Mouse (Mus musculus) urinary bladder, postnatal 4 days (tissue): ENCODE measurements around the gene Slc7a4.
"Not testable (repeated sequence)": the region's sequence is repeated elsewhere in the genome, so short reads cannot be mapped to it uniquely, and the experiment has no call there.

Source experiments
- DNase-seq, 2 experiments: peaks; one replicate each; pipeline ENCODE4 v3.0.0; 2021 to 2022; ENCODE audit warnings: low spot score in 2 of 2

The Slc7a4 gene

DNA sequence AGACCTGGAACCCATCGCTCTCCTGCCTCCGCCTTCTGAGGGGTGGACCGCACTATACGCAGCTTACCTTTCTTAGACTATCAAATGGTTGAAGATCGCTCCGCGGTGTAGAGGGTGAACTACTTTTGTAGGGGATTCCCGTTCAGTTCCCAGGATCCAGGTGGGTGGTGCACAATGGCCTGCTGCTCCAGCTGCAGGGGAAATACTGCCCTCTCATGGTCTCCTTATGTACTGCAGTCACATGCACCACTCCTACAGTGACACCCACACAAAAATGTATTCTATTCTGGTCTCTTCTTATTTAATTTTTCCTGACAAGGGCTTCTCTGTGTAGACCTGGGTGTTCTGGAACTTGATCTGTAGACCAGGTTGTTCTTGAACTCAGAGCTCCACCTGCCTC is at the start of gene Slc7a4:
Gene Slc7a4, minus strand, starts transcription at position 151 of the 400 bp plus-strand sequence.
- DNase-seq = no peak

DNA sequence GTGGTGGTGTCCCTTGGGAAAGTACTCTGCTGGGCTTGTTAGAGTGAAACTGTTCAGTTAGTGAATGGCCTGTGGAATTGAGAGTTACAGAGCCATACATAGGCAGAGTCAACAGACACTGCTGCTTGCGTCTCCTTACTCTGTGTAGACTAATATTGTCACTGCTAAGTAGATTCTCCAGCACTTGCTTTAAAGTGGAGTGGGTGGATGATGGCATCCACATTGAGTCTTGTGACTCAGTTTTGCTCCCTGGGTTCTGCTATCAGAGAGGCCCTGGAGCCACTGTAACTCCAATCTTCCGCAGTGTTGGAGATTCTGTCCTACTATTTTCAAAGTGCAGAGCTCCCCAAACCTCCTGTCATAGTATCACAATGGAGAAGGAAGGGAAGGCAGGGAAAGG is 49.6 kb upstream of the Slc7a4 start:
- DNase-seq = no peak

DNA sequence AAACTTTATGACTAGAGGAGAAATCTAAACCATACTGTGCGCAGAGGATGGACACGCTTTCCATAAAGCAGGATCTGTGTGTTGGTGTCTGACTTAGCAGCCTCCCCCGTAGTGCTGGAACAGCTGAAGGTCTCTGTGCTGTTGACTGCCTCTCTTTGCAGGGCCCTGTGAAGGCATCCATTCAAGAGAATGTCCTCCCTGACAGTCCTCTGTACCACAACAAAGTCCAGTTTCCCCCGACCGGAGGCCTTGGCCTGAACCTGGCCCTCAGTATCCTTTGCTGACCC is 43.2 kb upstream of the Slc7a4 start:
- no peak for DNase-seq

DNA sequence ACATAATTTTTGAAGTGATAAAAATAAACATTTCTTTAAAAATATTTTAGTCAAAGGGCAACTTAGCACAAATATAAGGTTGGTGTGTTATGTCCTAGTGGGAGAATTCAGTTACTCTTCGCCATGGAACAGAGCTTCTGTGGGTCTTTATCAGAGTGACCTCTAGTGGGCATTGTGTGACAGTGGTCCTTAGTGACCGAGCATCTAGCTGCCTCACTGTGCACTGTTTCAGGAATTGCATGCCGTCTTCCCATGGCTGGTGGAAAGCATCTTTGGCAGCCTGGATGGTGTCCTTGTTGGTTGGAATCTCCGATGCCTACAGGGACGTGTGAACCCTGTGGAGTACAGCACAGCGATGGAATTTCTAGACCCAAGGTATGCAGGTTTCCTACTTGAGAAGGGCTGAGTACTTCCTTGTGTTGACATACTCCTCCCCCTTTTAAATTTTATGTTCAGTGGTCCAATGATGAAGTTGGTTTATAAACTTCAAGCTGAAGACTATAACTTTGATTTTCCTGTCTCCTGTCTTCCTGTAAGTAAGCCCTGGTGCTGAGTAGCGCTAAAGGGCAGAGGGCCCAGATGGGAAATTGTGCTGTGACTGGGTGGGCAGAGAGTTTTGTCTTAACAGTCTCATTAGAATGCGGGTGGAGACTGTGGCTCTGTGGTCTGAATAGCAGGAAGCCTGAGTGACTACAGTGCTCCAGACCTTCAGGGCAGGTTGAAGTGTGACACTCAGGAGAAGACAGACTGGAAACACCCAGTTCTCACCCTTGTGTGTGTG is 42.7 kb upstream of the Slc7a4 start:
- DNase-seq = no peak

DNA sequence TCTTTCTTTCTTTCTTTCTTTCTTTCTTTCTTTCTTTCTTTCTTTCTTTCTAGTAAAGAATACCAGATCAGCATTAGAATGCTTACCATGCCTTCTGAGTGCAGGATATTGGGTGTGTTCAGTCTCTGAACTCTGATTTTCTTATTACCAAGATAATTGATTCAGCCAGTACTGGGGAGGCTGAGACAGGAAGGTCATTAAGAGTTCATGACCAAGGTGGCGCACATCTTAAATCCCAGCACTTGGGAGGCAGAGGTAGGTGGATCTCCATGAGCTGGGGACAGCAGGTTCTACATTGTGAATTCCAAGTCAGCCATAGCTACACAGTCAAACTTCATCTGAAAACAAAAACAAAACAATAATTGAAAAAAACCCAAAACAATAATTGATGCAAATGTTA is 38.9 kb upstream of the Slc7a4 start:
- DNase-seq = no peak

DNA sequence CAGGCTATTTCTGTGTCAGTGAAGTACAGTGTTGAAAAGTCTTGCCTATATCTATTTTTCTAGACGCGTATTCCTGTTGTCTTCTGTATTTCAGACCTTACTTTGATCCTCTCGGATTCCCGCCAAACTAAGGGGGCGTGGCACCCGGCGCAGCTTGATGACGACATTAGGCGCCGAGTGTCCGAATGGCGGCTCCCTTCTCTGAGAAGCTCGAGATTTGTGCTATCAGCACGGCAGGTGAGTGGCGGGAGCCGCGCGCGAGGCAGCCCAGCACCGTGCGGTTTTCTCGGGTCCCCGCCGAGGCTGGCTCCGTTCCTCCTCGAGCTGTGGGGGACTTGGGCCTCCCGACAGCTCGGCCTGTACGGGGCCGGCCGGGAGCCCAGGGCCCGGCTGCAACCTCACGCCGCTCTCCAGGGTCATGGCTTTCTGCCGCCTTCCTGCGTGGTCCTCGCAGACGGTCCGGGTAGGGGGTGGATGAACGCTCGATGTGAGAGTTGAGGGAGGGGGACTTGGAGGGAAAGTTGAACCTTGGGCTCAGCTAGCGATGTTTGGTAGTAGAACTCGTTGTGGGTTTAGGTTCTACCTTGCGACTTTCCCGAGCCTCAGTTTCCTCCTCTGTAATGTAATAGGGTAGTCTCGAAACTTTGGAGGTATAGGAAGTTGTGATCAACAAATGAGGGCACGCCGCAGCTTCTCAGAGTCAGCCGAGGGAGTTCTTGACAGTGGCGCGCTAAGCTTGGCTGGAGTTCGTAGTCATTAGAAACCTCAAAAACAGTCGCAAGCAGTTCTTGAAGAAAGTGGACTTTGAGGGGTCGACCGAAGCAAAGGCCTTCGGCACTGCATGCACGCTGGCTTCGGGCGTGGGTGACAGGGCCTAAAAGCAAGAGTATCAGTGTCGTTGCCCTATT is 36.4 kb upstream of the Slc7a4 start, which contains the start of gene Smpd4:
Gene Smpd4, plus strand, starts transcription at position 157 of the 908 bp plus-strand sequence.
- DNase-seq = peak; percentile 82 to 95

DNA sequence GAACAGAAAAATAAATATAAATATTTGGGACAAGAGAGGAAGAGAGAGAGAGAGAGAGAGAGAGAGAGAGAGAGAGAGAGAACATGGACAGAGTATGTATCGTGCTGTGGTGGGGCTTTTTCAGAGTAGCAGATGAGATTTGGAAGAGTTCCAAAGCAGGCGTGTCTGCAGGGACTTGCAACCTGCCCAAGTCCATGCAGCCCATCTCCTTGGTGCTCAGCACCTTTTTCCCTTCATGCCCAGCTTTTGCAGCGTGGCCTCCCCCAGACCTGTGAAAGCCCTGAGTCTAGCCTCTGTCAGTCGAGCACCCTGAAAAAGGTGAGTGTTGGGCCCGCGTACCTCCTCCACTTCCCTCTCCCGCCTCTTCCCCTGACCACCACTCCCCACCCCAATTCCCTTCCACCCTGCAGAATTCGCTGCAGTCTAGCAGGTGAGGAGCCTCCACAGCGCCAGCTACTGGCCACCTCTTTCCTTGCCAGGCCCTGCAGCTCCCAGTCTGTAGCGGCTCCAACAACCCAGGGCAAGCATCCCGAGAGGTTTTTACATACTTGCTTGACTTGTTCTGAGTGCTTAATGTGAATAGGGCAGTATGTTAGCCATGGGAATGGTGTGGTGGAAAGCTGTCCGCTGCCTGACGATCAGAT is 35.0 kb upstream of the Slc7a4 start:
- peak in 1 of 2 experiments; percentile 30 for DNase-seq

DNA sequence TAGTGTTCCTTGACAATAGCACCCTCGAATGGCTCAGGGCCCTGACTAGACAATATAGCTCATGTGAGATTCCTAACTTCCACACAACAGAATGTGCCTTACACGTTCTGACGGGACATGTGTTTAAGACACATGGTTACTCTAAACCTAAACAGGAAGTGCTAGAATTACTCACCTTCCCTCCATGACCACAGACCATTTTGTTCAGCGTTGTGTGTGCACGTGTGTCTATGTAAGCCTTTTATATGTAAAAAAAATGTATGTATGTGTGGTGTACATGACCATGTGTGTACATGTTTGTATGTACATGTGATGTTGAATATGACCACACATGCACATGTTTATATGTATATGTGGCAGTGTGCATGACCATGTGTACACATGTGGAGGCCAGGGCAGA is 33.2 kb upstream of the Slc7a4 start:
- DNase-seq = no peak

DNA sequence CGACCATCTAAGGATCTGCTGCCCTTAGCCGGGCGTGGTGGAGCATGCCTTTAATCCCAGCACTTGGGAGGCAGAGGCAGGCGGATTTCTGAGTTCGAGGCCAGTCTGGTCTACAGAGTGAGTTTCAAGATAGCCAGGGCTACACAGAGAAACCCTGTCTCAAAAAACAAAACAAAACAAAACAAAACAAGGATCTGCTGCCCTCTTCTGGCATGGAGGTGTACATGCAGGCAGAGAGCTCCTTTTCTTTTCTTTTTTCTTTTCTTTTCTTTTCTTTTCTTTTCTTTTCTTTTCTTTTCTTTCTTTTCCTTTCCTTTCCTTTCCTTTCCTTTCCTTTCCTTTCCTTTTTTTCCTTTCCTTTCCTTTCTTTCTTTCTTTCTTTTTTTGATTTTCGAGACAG is 31.7 kb upstream of the Slc7a4 start:
- DNase-seq = not testable (repeated sequence)

DNA sequence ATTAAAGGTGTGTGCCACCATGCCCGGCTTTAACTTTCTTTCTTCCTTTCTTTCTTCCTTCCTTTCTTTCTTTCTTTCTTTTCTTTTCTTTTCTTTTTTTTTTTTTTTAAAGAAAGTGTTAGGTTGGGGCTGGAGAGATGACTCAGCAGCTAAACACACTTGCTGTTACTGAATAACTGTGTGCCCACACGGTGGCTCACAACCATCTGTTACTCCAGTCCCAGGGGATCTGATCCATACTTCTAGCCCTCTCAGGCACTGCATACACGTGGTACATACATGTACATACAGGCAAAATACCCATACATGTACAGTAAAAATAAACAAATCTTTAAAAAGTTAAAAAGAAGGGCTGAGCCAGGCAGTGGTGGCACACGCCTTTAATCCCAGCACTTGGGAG is 28.4 kb upstream of the Slc7a4 start:
- DNase-seq = no peak

DNA sequence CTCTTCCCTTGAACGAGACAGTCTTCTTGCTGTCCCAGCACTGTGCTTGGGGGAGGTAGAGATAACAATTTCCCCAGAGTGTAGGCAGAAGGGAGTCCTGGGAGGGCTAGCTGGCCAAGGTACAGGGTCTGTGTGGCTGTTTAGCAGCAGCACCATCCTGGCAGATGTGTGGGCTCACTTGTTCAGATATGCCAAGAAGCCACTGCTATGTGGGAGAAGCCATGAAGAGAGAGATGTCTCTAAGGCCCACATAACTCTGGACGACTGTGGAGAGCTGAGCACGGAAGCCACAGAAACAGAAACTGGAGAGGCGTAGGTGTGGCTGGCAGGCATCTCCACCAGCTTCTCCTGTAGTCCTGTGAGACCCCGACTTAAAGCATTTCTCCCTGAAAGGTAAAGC is 22.7 kb upstream of the Slc7a4 start:
- DNase-seq = no peak

DNA sequence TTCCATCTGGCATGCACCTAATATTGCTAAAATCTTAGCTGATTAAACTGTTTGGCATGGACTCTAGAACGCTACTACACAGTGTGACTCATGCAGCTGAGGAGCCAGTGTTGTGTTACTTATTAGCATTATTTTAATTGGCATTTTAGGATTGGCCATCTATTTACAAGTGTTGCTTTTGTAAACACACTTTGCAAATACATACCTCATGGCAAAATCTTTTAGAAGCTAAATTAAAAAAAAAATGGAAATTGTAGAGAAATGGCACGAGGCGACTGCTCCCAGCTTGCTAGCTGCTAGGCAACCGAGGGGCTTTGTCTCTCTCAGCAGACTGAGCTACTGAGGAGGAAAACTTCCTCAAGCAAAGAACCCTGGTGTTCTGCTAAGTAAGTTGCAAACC is 21.9 kb upstream of the Slc7a4 start:
- no peak for DNase-seq

DNA sequence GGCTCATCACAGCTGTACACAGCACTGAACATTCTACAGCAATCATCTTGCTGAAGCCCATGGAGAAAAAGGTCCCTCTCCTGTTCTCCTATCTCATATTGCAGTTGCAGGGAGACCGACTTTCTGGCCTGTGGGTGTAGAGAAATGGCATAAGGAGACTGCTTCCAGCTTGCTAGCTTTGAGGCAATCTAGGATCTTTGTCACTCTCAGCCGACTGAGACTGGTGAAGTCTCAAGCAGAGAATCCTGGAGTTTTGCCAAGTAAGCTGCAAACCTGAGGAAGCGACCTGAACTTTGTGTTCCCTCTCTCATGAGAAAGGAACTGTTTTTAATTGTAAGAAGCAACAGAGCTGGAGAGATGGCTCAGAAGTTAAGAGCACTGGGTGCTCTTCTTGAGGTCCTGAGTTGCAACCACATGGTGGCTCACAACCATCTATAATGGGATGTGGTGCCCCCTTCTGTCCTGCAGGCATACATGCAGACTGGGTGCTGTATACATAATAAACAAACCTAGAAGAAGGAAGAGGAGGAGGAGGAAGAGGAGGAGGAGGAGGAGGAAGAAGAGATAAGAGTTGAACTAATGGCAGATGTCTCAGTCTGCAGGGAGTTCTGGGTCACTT is 18.0 kb upstream of the Slc7a4 start:
- DNase-seq = no peak

DNA sequence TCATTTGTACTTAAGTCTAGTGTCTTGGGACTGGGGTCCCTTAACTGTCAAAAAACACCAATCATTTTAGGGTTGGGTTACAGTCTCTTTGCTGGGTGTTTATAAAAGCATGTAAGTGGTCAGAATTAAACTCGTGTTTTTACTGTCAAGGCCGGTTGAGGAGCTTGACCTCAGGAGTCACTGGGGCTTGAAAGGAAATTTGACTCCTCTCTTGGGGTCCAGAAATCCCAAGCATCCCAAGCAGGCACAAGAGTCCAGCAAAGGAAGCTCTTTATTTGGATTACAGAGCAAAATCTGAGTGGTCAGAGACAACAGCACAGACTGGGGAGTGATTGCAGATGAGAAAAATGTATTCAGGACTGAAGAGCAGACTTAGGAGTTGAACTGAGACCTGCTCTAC is 7.7 kb upstream of the Slc7a4 start:
- DNase-seq = no peak

DNA sequence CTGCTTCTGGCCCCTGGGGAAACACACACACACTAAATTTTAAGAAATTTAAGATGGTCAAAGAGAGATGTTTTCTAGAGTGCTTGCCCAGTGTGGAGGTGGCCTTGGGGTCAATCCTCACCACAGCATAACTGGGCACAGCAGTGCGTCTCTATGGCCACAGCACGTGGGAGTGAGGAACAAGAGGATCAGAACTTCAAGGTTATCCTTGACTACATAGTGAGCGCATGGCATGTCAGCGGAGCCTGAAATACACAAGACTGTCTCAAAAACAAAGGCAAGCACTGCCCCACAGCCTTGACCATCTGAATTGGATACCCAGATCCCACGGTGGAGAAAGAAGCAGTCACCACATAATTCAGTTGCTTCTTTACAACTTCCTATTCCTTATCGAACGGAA is 1.5 kb upstream of the Slc7a4 start:
- DNase-seq = no peak

DNA sequence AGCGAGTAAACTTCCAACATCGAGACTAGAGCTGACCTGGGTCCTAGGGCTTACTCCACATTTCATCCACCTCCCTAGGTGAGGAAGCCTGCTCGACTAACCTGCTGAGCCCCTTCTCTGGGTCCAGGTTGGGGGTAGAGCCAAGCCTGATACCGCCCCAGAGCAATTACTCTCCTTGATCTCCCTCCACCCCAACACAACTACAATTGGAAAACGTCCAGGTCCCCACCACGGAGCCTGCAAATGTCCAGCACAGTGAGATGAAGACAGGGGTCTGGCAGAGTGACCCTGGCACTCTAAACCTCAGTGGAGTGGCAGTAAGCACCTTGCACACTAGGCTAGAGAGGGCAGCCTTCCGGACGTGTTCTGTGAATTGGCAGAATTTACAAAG is 6.2 kb downstream of the Slc7a4 start:
- DNase-seq = no peak

DNA sequence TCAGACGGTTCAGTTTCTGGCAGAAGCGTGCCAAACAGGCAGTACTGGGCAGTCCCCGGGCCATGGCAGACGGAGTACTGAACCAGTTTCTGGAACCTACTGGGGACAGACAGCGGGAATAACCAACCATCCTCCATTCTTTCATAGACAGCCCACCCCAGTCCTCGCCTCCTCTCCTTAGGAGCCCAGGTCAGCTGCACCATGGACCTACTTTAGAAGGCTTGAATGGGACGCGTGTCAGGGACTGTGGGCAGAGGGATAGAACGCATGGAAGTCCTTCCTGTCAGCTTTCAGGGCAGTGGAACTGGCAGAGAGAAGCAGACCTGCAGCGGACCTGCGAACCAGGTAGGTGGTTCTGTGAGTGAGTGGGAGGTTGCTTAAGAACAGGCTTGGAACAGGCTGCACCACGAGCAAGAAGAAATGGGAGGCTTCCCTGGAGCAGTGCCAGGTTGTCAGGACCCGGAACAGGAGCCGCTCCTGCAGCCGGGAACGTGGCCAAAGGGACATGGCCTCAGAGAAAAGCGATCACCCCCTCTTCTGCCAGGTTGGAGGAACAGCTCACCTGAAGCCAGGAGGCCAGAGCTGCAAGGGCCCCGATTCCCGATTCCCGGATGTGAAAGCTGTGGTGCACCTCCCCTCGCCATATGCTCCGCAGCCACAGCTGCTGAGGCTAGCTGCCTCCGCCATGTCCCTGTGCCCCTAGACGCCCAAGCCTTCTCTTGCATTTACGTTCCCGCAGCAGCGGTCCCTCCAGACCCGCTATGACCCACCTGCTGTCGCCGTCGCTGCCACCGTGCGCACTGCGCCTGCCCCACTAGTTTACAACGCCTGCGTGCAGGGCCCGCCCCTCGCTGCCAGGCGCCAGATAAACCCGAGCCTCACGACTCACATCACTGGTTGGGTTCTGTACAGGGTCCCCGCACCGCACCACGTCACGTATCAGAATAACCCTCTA is 6.9 kb downstream of the Slc7a4 start:
- peak; percentile 60 to 84 for DNase-seq

DNA sequence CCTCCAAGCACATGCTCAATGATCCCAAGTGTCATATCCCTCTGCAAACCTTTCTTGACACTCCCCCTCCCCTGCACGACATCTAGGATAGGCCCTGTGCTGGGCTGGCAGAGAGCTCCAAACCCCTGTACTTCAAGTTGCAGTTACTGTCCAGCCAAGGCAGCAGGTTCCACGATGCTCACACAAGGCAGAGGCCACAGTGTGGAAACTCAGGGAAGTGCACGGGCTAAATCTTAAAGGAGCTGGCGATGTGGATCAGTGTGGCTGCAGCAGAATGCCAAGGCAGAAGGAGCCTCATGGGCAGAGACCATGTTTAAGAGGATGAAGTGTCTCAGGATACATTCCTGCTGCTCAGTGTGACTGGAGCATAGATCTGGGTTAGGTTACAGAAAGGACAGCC is 16.8 kb downstream of the Slc7a4 start:
- DNase-seq = no peak

DNA sequence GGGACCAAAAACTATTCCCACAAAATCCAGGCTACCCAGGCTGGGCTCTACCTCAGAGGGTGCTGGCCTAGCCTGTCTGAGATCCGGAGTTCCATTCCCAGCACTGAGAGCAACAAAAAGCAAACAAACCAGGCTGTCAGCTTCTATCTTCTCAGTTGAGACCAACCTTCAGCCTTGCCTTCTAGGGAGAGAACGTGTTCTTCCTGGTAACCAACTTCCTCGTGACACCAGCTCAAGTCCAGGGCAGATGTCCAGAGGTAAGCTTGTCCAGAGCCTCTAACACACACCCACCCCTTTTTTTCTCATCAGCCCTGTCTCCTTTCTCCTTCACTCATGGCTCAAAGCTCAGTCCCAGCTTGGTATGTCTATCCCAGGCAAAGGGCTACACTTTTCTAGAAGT is 18.2 kb downstream of the Slc7a4 start:
- DNase-seq = no peak

DNA sequence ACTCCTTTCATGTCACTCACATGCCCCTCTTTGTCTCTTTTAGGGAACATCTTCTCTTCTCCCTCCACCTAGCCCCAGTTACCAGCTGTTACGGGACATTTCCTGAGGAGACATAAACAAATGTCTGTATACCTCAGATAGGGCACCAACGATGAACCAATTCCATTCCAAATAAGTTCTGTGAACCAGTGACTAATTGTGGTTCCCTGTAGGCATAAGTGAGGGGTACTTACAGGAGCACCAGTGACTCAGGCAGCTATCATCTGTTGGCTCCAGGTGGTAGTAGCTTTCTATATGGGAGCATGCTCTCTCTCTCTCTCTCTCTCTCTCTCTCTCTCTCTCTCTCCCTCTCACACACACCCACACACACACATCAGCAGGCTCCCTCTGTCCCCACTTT is 18.8 kb downstream of the Slc7a4 start:
- no peak for DNase-seq

DNA sequence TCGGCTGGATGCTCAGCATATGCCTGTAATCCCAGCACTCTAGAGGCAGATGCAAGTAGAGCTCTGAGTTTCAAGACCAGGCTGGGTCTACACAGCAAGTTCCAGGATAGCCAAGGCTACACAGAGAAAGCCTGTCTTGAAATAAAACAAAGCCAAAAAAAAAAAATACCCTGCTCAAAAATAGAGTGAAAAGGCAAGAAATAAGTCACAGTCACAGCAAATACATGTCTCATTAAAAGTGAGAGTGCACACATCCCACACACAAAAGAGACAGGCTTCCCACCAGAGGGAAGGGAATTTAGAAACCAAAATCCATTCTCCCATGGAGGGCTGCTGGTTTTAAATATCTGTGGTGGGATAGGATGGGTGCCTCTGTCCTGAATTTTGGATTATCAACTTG is 19.4 kb downstream of the Slc7a4 start:
- DNase-seq = no peak
